31 mouse cellular contexts compared by ENCODE assay signal in the genomic region with DNA sequence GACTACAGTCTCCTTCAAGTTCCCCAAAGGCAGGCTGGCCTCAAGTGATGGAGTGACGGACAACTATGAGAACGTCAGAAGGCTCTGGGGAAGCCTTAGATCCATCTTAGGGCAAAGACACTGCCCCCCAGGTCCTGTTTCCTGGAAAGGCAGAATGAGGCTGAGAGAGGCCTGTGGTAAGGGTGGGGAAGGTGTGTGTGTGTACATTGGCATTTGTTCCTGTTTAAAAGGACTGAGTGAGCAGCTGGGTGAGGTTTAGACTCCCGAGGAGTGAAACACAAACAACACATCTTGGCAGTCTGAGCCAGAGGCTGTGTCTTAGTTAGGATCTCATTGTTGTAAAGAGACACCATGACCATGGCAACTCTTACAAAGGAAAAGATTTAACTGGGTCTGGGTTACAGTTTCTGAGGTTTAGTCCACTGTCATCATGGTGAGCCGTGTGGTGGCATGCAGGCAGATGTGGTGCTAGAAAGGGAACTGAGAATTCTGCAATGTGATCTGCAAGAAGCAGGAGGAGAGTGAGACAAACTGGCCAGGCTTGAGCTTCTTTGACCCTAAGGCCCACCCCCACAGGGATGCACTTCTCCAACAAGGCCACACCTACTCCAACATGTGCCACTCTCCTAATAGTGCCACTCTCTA.
DNase-seq lines count a peak whose midpoint lies in the region; ATAC-seq and TF ChIP-seq lines count a peak whose summit lies in the region.
"Had no signal": no experiment of that assay in that cellular context is flagged by ENCODE, and none has a peak within 500 bp of the region (broad histone marks: within the 10 kb centered on the region; RNA-seq: fewer than 3 reads in every experiment).

No protein-coding gene starts in this region.

- 61% methylated on average over 4 of the region's 4 CpGs for WGBS in lung, postnatal 0 days

- no peak for TF ChIP-seq EP300 in lung, postnatal 0 days (IDR thresholded peaks at IDR 0.05)

- H3K4me1 ChIP-seq in lung, postnatal 0 days (ENCODE audit: insufficient read depth, low read depth, low read length) = no peaks in the 10 kb centered on the region
- H3K4me1 ChIP-seq: forebrain, embryonic 10.5 days; forebrain, embryonic 15.5 days; midbrain, embryonic 10.5 days; stomach, embryonic 15.5 days had no signal

- no peaks in the 10 kb centered on the region for H3K27me3 ChIP-seq in lung, postnatal 0 days (replicated peaks; ENCODE audit: insufficient read depth, low read length)
- H3K27me3 ChIP-seq: forebrain, embryonic 15.5 days; kidney, embryonic 15.5 days; limb, embryonic 13.5 days; neural tube, embryonic 15.5 days; stomach, embryonic 15.5 days had no signal

- no peaks in the 10 kb centered on the region for H3K9me3 ChIP-seq in lung, postnatal 0 days (ENCODE audit: low read length)
- H3K9me3 ChIP-seq: forebrain, embryonic 10.5 days; forebrain, embryonic 15.5 days; kidney, embryonic 15.5 days; limb, embryonic 13.5 days; midbrain, embryonic 10.5 days; neural tube, embryonic 15.5 days; stomach, embryonic 15.5 days had no signal

- DNase-seq in lung, postnatal 0 days (ENCODE audit: low spot score) = no peak
- no peak for DNase-seq in lung, postnatal 10 days
- no peak for DNase-seq in neural tube, embryonic 10.5 days (ENCODE audit: extremely low spot score, low spot score)
- DNase-seq in layer of hippocampus, adult 18-20 months (ENCODE audit: low spot score in 2 of 2) = no peak
- DNase-seq: adrenal gland, postnatal 25 days; cerebellum, adult 18-20 months; cerebellum, postnatal 10 days; gastrocnemius, postnatal 25 days; heart, adult 18-20 months; heart, postnatal 4 days; kidney, postnatal 25 days; retina, postnatal 1 day; right cerebral cortex, postnatal 14 days; thymus, adult 2 months; thymus, postnatal 36 days had no signal

- ATAC-seq in lung, postnatal 0 days = peak; percentile 13; the same call in 1 of the 2 replicates
- peak; percentile 78 for ATAC-seq in common myeloid progenitor, adult 5-6 weeks (replicated peaks; ENCODE audit: low read depth, poor library complexity, severe bottlenecking)
- peak; percentile 89 for ATAC-seq in megakaryocyte, adult 5-6 weeks (ENCODE audit: poor library complexity, severe bottlenecking)
- no peak for ATAC-seq in erythroid progenitor cell, adult 5-6 weeks (replicated peaks; ENCODE audit: low FRiP score, poor library complexity, severe bottlenecking)
- ATAC-seq: CD4-positive, CD25-positive, alpha-beta regulatory T cell, adult 4 months; forebrain, embryonic 15.5 days; intestine, postnatal 0 days had no signal

- H3K27ac ChIP-seq in lung, postnatal 0 days (ENCODE audit: low read length) = no peak overlapping the region
- H3K27ac ChIP-seq: forebrain, embryonic 10.5 days; forebrain, embryonic 15.5 days; hindbrain, embryonic 14.5 days; kidney, embryonic 15.5 days; limb, embryonic 13.5 days; macrophage; midbrain, embryonic 10.5 days; neural tube, embryonic 15.5 days; stomach, embryonic 15.5 days had no signal

- no peak for TF ChIP-seq CTCF in lung, postnatal 0 days (IDR thresholded peaks at IDR 0.05)

- no peak overlapping the region for H3K4me3 ChIP-seq in lung, postnatal 0 days (ENCODE audit: low read depth, low read length)
- H3K4me3 ChIP-seq: forebrain, embryonic 10.5 days; forebrain, embryonic 15.5 days; kidney, embryonic 15.5 days; limb, embryonic 13.5 days; midbrain, embryonic 10.5 days; neural tube, embryonic 15.5 days; stomach, embryonic 15.5 days had no signal

- no peak overlapping the region for H3K4me2 ChIP-seq in lung, postnatal 0 days (replicated peaks; ENCODE audit: low read depth, low read length)
- H3K4me2 ChIP-seq: forebrain, embryonic 15.5 days; heart, embryonic 11.5 days; hindbrain, embryonic 14.5 days; kidney, embryonic 15.5 days; limb, embryonic 13.5 days; liver, embryonic 11.5 days; neural tube, embryonic 15.5 days; stomach, embryonic 15.5 days had no signal

- no peaks in the 10 kb centered on the region for H3K36me3 ChIP-seq in lung, postnatal 0 days (ENCODE audit: insufficient read depth, low read length)
- H3K36me3 ChIP-seq: forebrain, embryonic 15.5 days; kidney, embryonic 15.5 days; neural tube, embryonic 15.5 days; stomach, embryonic 15.5 days had no signal

- no peak overlapping the region for H3K9ac ChIP-seq in lung, postnatal 0 days (replicated peaks; ENCODE audit: low read depth)
- H3K9ac ChIP-seq: forebrain, embryonic 15.5 days; hindbrain, embryonic 14.5 days; kidney, embryonic 15.5 days; limb, embryonic 13.5 days; neural tube, embryonic 15.5 days; stomach, embryonic 15.5 days had no signal
